ENCODE assay signal across 9 mouse cellular contexts in genomic region chr16:22505656-22506055, GRCm38 (mm10).
"Had no signal": no experiment of that assay in that cellular context is flagged by ENCODE, and none has a peak within 500 bp of the region (broad histone marks: within the 10 kb centered on the region; RNA-seq: fewer than 3 reads in every experiment).

No protein-coding gene starts in this region.

- H3K9ac ChIP-seq: kidney, embryonic 15.5 days; limb, embryonic 13.5 days; liver, embryonic 14.5 days; midbrain, embryonic 12.5 days had no signal

- H3K27ac ChIP-seq: liver, embryonic 14.5 days; midbrain, embryonic 12.5 days had no signal

- H3K4me1 ChIP-seq: midbrain, embryonic 12.5 days had no signal

- DNase-seq: layer of hippocampus, adult 9-11 months; layer of hippocampus, postnatal 36 days; spleen, adult 18-20 months; thymus, adult 2 months; thymus, postnatal 25 days had no signal

- H3K4me2 ChIP-seq: kidney, embryonic 15.5 days; limb, embryonic 13.5 days; midbrain, embryonic 12.5 days had no signal

- H3K27me3 ChIP-seq: kidney, embryonic 15.5 days; limb, embryonic 13.5 days; midbrain, embryonic 12.5 days had no signal

- H3K9me3 ChIP-seq: kidney, embryonic 15.5 days; limb, embryonic 13.5 days; midbrain, embryonic 12.5 days had no signal

- H3K4me3 ChIP-seq: kidney, embryonic 15.5 days; limb, embryonic 13.5 days; midbrain, embryonic 12.5 days had no signal

- H3K36me3 ChIP-seq: kidney, embryonic 15.5 days; limb, embryonic 13.5 days; midbrain, embryonic 12.5 days had no signal
